9 mouse cellular contexts compared by ENCODE assay signal in genomic region chr3:35102715-35103591, GRCm38 (mm10).
A peak's percentile ranks its signal among the peaks of the same experiment; 100 is the strongest.
DNase-seq lines count a peak whose midpoint lies in the region; ATAC-seq and TF ChIP-seq lines count a peak whose summit lies in the region.
"Had no signal": no experiment of that assay in that cellular context is flagged by ENCODE, and none has a peak within 500 bp of the region (broad histone marks: within the 10 kb centered on the region; RNA-seq: fewer than 3 reads in every experiment).

No protein-coding gene starts in this region.

- TF ChIP-seq POLR2A in lung, adult 2 months (IDR thresholded peaks at IDR 0.05; ENCODE audit: borderline replicate concordance, extremely low read depth, low read depth, low read length): no peak

- peak; percentile 36 for DNase-seq in A20 (ENCODE audit: low read depth, low spot score)
- peak; percentile 78 for DNase-seq in NIH3T3 (ENCODE audit: low read depth)
- DNase-seq in gastrocnemius, postnatal 14 days: peak; percentile 42
- peak; percentile 65 for DNase-seq in kidney, postnatal 14 days
- DNase-seq in lung, adult 2 months: peak; percentile 34
- peak; percentile 63 for DNase-seq in retina, postnatal 7 days (ENCODE audit: low read depth, low spot score)
- no peak for DNase-seq in spleen, adult 12 weeks (ENCODE audit: low spot score)

- TF ChIP-seq CTCF in lung, adult 2 months (IDR thresholded peaks at IDR 0.05; ENCODE audit: insufficient read depth, low read length): peak; percentile 76

- WGBS in lung, adult 2 months: 50% methylated on average over 13 of the region's 13 CpGs

- peak; percentile 74 for ATAC-seq in common myeloid progenitor, adult 5-6 weeks (replicated peaks; ENCODE audit: low read depth, poor library complexity, severe bottlenecking)

- H3K4me1 ChIP-seq in lung, adult 2 months (ENCODE audit: control insufficient read depth, insufficient read depth, low read length): no peaks in the 10 kb centered on the region

- no peak overlapping the region for H3K4me3 ChIP-seq in lung, adult 2 months (replicated peaks; ENCODE audit: extremely low read depth, low read depth, low read length)
- H3K4me3 ChIP-seq: heart, embryonic 15.5 days had no signal

- intact Hi-C loops in gastrocnemius, postnatal 14 days (cut with DNase I; ENCODE audit: low total_unique reads): loop anchor here (2.0 kb wide), 1 partner anchor 454 kb away; no protein-coding TSS in a partner anchor
